Mouse (Mus musculus) cerebellum, postnatal 14 days (tissue): ENCODE results near the gene Slc7a11.
A peak's percentile ranks its signal among the peaks of the same experiment; 100 is the strongest.

ENCODE experiments used
- DNase-seq, 2 experiments: peaks; one replicate each; pipeline ENCODE4 v3.0.0; 2021; ENCODE audit warnings: mixed read lengths in 2 of 2

Slc7a11 gene

GRCm38 (mm10) chr3:49983429-49984268 lies 459.8 kb downstream of the Slc7a11 start:
- DNase-seq: no peak

DNA sequence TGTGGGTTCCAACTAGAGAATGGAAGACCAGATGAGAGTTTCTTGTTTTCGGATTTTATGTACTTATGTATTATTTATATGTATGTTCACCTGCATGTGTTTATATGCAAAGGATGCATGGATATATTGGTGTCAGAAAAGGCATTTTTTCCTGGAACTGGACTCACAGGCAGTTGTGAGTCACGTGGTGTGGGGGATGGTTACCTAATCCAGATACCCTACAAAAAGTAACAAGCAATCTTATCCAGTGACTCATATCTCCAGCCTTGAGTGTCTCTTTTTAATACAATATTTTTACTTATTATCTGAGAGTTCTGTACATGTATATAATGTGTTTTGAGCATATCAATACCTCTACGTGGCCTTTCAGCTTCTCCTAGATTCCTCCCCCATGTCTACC lies 469.4 kb downstream of the Slc7a11 start:
- DNase-seq: no peak

GRCm38 (mm10) chr3:49965569-49965968 lies 477.8 kb downstream of the Slc7a11 start:
- no peak for DNase-seq

- no peak for DNase-seq
Measured at GRCm38 (mm10) chr3:49960581-49960980, 482.8 kb downstream of the Slc7a11 start.

DNA sequence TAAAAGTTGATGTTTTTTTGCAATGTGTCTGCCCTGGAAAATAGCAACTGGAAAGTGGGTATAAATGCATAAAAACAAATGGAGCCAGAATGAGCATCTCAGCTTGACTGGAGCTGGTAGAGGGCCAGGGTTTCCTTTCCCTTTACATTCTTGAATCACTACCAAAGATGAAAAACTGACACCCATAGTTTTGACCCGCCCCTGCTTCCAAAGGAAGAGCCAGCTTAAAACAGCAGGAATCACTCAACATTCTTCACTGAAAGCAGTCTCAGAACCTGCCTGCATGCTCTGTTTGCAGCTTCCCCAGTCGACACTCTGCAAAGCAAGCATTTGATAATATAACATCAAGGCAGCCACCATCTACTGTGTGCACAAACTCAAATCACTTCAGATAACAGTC lies 496.6 kb downstream of the Slc7a11 start:
- no peak for DNase-seq

- peak; percentile 12 to 18 for DNase-seq
Measured at GRCm38 (mm10) chr3:49944783-49945182, 498.6 kb downstream of the Slc7a11 start.

DNA sequence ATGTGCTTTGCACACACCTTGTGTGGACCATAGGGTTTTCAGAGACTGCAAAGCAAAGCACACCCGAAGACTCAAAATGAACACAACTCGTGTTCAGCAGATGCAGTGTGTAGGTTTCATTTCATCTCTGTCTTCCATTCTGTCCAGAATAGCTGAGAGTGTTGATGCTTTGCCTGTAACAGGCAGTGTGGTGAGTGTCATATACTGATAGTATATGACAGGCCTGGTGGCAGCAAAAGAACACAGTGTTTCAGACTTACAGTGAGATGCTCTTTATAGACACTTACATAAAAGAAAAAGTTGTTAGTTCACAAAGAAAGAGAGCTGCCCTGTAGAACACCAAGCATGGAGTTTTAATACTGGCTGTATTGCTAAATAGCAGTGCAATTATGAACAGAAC lies 505.8 kb downstream of the Slc7a11 start:
- no peak for DNase-seq

DNA sequence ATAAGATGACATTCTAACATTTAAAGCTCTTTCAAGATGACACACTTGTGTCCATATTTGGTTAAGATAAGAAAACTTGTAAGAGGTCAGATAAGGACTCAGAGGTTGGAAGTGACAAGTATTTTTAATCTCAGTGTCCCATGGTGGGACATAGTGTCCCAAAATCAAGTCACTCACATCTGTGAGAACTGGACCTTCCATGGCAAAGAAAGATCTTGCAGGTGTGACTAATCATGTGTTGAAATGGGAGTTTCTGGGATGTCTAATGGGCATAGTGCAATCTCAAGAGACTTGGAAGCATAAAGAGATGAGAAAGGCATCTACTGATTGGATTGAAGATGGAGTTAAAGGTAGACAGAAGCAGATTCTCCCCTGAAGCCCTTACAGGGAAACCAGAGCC lies 513.9 kb downstream of the Slc7a11 start:
- no peak for DNase-seq

DNA sequence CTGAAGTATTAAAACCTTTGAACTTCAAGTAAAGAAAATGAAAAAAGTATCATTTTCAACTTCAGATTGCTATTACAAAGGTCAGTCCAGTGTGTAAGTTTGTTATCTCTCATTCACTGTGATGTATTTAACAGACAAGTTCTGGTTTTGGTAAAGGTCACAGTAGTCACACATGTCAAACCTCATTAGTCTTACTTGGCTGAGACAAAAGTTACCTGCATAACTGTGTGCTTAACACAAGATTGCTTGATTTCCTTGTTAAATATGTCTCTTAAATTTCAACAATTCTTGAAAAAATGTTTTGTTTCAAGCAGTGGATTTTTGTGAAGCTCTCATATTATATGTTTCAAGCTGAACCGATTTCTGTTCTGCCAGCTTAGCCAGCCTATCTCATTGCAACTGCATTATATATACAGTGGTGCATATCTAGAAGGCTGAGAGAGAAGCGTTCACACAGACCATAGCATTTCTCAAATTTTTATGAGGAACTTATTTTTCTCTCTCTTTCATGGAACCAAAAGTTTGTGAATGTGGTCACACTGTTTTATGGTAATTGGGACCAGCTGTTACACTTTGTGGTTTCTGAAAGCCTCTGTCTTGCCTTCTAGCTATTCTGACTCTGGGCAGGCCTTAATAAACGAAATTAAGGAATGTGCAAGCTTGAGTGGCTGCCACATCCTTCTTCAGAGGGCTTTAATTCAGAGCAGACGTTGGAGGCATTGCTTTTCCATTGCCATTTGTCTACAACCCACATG lies 514.7 kb downstream of the Slc7a11 start:
- no peak for DNase-seq

DNA sequence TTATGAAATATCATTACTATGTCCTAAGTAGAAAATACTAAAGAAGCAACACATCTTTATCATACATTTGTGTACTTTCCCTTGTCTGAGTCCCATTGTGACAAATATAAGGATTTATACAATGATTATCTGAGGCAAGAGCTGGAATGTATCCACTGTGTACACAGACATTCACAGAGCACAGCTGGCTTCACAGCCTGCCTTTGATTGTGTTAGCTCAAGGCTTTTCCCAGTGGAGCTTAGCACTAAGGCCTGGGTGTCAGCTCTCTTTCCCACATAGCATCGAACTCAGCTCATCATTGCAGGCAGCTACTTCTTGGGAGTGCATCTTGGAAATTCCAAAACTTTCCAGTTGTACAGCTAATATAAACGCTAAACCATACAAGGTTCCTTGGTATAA lies 529.5 kb downstream of the Slc7a11 start:
- no peak for DNase-seq

DNA sequence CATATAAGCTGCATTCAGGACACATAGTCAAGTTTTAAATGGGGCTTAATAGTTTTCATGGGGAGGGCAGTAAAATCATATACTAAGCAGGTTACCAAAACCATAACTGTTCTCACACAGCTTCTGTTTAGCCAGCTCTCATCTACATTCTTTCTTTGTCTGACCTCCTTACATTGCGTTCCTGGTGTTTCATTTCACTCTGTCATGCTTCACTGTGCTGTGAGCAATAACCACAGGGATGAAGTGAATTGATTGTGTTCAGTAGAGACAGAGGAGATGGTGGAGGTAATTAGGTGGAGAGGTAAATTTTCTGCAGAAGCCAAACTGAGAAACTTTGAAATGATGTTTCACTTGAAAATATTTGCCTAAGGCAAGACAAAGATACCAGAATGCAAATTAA lies 532.5 kb downstream of the Slc7a11 start:
- DNase-seq: no peak

DNA sequence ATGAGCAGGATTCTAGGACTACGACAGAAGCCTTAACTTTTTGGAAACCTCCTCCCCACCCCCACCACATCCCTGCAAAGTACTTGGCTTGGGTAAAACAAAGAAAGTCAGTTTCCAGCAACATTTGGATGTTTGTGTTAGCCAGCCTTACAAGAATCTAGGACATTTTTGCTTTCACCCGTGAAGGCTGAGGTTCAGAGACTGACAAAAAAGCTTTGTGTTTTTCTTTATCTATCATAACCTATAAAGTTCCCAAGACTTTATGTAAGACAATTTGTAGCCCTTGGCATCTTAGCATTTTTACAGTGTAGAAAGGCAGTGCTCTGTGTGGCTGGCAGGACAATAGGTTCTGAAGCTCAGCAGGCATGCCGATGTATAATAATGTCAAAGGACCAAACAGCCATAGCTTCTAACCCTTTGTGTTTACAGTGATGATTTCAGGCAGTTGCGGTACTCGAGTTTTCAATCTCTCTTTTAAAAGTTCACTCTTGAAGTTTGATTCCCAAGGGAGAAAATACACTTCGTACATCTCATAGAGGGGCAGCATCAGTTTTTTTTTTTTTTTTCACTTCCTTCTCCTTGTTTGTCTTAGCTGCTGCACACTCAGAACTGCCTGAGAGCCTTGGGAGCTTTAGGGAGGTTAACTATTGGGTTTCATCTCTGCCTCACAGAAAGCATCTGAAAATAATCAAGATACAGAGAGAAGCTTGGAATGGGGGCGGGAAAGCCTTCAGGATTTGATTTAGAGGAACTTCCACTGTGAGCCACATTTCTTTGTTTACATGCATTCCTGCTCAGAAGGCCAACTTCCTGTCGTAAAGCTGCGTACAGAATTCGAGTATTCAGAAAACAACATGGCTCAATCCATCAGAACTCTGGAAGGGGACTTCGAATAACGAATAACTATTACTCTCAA lies 534.7 kb downstream of the Slc7a11 start:
- DNase-seq: no peak

DNA sequence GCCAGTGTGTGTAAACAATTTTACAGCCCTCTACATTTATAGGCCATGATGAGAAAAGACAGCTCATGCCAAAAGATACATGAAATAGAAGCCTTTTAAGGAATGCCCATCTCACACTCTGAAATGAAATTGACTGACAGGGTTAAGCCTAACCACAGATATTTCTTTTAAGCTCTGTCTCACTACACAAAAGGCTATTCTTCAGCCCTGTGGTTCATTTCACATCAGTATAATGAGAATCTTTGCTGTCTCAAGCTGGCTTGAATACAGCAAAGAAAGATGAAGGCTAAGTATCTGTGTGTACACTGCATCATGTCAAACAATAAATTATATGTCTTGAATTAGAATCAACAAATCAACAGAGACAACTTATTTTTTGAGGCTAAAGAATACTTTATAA lies 549.5 kb downstream of the Slc7a11 start:
- no peak for DNase-seq

GRCm38 (mm10) chr3:49887359-49887758 lies 556.1 kb downstream of the Slc7a11 start:
- no peak for DNase-seq

GRCm38 (mm10) chr3:49886220-49886945 lies 557.0 kb downstream of the Slc7a11 start:
- no peak for DNase-seq

GRCm38 (mm10) chr3:49880496-49880895 lies 562.9 kb downstream of the Slc7a11 start:
- DNase-seq: peak; percentile 30 to 34

DNA sequence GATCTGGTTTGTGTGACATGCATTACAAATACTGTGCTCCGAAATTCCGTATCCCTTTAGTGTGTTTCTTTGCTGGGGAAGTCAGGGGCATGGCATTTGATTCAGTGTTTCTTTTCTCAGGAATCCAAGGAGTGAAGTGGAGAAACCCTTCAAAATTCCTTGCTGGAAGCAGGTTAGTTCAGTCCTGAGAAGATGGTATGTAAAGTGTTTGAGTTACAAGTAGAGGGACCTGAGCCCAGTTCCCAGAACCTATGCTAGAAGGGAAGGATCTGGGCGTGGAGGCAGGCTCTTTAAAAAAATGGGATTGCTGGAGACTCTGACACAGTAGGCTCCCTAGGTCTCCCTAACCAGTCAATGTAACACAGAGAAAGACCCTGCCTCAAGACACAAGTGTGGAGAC lies 572.6 kb downstream of the Slc7a11 start:
- DNase-seq: no peak

- DNase-seq: no peak
Measured at GRCm38 (mm10) chr3:49867951-49868584, 575.3 kb downstream of the Slc7a11 start.

- no peak for DNase-seq
Measured at GRCm38 (mm10) chr3:49867147-49867950, 576.1 kb downstream of the Slc7a11 start.

DNA sequence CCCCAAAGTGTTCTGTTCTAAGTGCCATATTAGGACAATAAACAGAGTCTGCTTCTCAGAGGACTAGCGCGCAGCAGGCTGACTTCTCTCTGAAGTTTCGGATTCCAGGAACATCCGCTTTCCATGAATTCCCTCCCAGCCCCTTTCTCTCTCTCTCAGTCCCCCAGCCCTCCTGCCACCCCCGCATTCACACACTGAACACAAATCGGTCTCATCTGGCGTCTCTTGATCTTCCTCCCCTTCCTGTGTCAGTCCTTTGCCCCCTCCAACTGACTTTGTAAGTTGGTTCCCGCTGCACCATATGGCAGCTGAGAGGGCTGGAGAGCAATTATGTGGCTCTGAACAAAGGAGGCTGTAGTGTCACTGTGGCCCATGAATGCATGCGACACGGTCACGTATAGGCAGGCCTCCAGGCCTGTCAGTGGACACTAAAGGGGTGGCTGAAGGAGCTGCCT lies 577.3 kb downstream of the Slc7a11 start:
- DNase-seq: peak; percentile 1 to 9

DNA sequence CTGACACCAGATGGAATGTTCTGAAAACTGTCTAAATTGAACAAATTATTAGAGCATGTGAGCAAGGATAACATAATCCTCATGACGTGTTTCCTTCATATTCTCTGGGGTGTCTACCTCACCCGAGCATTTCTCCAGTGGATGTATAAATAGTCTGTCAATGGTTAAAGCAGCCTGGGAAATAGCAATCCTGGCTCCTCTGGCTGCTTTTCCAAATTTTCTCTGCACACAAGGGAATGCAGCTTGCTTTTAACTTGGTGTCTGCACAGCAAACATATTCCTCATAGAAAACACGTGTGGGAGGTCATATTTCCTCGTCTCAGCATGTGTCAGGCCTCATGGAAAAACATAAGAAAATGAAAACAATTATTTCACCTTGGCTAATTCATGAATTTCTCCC lies 586.6 kb downstream of the Slc7a11 start:
- DNase-seq: no peak
